Mouse (Mus musculus) embryonic fibroblast, embryonic 13.5 days (primary cell): ENCODE measurements around the gene Trmt5.

Experiments used
- CTCF ChIP-seq: IDR thresholded peaks from 2 replicates; pipeline ENCODE4 v1.5.1; 2011; ENCODE audit warnings: mild to moderate bottlenecking, control low read depth, low read length, moderate library complexity, borderline replicate concordance; ENCODE audit not compliant: insufficient read depth
- POLR2A ChIP-seq: IDR thresholded peaks from 2 replicates; pipeline ENCODE4 v1.6.1; 2011; ENCODE audit warnings: low read depth, mild to moderate bottlenecking, control low read depth, low read length, moderate library complexity

DNA sequence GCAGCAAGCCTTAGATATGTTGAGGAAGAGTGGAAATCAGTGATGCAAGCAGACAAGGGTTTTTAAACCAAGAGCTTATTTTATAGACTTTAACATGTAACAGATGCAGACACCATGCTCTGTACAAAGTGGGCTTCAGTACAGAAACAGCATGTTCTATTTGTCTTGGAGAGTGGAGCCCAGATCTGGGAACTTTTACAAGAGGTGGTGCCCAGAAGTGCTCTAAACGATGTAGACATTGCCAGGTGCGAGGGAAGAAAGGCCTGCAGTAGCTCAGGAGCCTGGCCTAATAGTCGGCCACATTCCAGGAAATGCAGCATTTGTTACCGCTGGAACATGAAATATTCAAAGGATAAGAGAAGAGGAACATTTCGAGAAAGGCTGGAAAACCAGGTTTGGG lies 40.8 kb downstream of the Trmt5 start:
- TF ChIP-seq CTCF (no peak), POLR2A (no peak)
